Comparison of ENCODE assay signal across 8 mouse cellular contexts in the genomic region with DNA sequence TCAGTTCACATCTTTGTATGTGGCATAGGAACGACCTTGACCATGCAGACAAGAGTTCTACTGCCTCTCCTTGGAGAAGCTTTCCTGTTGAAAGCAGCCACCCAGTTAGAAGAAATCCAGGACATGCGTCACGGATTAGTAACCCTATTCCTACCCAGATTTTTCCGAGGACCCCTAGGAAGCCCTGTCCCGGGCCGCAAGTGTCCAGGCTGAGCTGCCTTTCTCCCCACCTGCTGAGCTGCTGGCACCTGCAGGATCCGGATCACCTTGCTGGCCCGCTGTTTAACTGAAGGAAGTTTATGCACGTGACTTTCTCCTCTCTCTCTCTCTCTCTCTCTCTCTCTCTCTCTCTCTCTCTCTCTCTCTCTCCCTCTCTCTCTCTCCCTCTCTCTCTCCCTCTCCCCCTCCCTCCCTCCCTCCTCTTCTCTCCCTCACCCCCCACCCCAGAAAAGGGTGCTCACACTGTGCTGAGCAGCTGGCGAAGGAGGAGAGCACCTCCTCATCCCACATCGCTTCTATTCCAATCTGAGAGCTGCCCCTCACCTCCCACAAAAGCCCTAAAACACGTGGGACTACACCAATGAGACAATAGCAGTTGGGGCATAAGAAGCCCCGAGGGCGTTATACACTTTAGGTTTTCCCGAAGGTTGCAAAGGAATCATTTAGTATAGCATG. TPM values are rescaled to one million over a fixed set of nuclear protein-coding genes. Genes with fewer than 3 reads are reported as not detected.
DNase-seq lines count a peak whose midpoint lies in the region; ATAC-seq lines count a peak whose summit lies in the region.

No protein-coding gene starts in this region.

- no peaks in the 10 kb centered on the region for H3K27me3 ChIP-seq in kidney, embryonic 14.5 days (ENCODE audit: control insufficient read depth, insufficient read depth, low read length)

- H3K27ac ChIP-seq in kidney, embryonic 14.5 days (ENCODE audit: low read depth, low read length): no peak overlapping the region
- H3K27ac ChIP-seq in macrophage: no peak overlapping the region

- H3K4me1 ChIP-seq in kidney, embryonic 14.5 days (ENCODE audit: control insufficient read depth, insufficient read depth, low read length): peaks cover 10% of the 10 kb centered on the region

- peak overlapping the region; percentile 99 for H3K4me2 ChIP-seq in kidney, embryonic 14.5 days (replicated peaks; ENCODE audit: low read depth, low read length)

- no peaks in the 10 kb centered on the region for H3K9me3 ChIP-seq in kidney, embryonic 14.5 days (ENCODE audit: control insufficient read depth, low read length)

- WGBS in kidney, embryonic 14.5 days: 2% methylated on average over 15 of the region's 15 CpGs
- 23% methylated on average over 15 of the region's 15 CpGs for WGBS in macrophage (ENCODE audit: missing documents)

- DNase-seq in adrenal gland, postnatal 25 days: peak; percentile 6
- no peak for DNase-seq in adrenal gland, adult 8-10 months
- peak; percentile 70 for DNase-seq in cerebellum, adult 9-11 months
- peak; percentile 13 for DNase-seq in heart, adult 8-10 months (ENCODE audit: low spot score)
- DNase-seq in thymus, adult 18-20 months: peak; percentile 9 to 46
- no peak for DNase-seq in MN1 (ENCODE audit: low spot score)

- peak; percentile 2; the same call in 1 of the 2 replicates for ATAC-seq in kidney, embryonic 14.5 days (ENCODE audit: low FRiP score, low TSS enrichment)

- no peaks in the 10 kb centered on the region for H3K36me3 ChIP-seq in kidney, embryonic 14.5 days (ENCODE audit: control insufficient read depth, insufficient read depth, low read length)
- no peaks in the 10 kb centered on the region for H3K36me3 ChIP-seq in macrophage (ENCODE audit: inconsistent target)

- H3K4me3 ChIP-seq in kidney, embryonic 14.5 days (ENCODE audit: low read length): peak overlapping the region; percentile 81
- peak overlapping the region; percentile 3; the same call in 1 of the 2 replicates for H3K4me3 ChIP-seq in macrophage (ENCODE audit: inconsistent target)

- H3K79me2 ChIP-seq in macrophage (ENCODE audit: inconsistent target): peaks cover 21% of the 10 kb centered on the region; the same call in 1 of the 2 replicates

- no peak overlapping the region for H3K9ac ChIP-seq in kidney, embryonic 14.5 days (ENCODE audit: low read depth, low read length)

RNA-seq across cellular contexts. Expression of gene Rragd, which starts 0.7 kb away (rescaled TPM):
- 7.3 and 10.8 TPM in 2 replicates for total RNA-seq in adrenal gland, postnatal 25 days (2021)
- 10 to 100 TPM; 10.2 to 16.4 (median 13.9) TPM for total RNA-seq in adrenal gland, adult 8-10 months (2022)
- total RNA-seq in heart, adult 8-10 months (2022): 100 to 1,000 TPM in 3 of 4 experiments, 10 to 100 TPM in 1; 92.6 to 118 (median 111) TPM
- polyA plus RNA-seq in kidney, embryonic 14.5 days (2014; fragmentation: Nextera tagmentation; extraction: Ambion mirVana): 14.5 and 21.1 TPM in 2 replicates
- 10 to 100 TPM in 13 of 26 experiments, 1 to 10 TPM in 13; 2.9 to 27.1 (median 9.6) TPM for total RNA-seq in macrophage (2018; cell fraction: chromatin; rRNA removed)
- 10 to 100 TPM; 16.6 to 79.6 (median 39.9) TPM for total RNA-seq in macrophage (2018; cell fraction: cytosol; rRNA removed)
- total RNA-seq in macrophage (2018; cell fraction: nucleus; rRNA removed): 10 to 100 TPM in 25 of 26 experiments, 1 to 10 TPM in 1; 9.9 to 46.9 (median 26.1) TPM
- 17.5 to 41.3 TPM (median 29.9 TPM) in 3 replicates for polyA plus RNA-seq in macrophage (2018)

RNA-seq across cellular contexts. Expression of gene Ankrd6, which starts 31.5 kb away (rescaled TPM):
- 2.4 and 4.8 TPM in 2 replicates for total RNA-seq in adrenal gland, postnatal 25 days (2021)
- total RNA-seq in adrenal gland, adult 8-10 months (2022): 10 to 100 TPM in 1 of 4 experiments, 1 to 10 TPM in 3; 2.8 to 10.6 (median 4.9) TPM
- 1 to 10 TPM; 4.0 to 6.2 (median 5.1) TPM for total RNA-seq in heart, adult 8-10 months (2022)
- polyA plus RNA-seq in kidney, embryonic 14.5 days (2014; fragmentation: Nextera tagmentation; extraction: Ambion mirVana): 7.1 and 14.3 TPM in 2 replicates
- under 1 TPM in 2 of 26 experiments, not detected in 24; 0.25 TPM for total RNA-seq in macrophage (2018; cell fraction: chromatin; rRNA removed)
- under 1 TPM in 6 of 26 experiments, not detected in 20; 0.03 to 0.05 (median 0.04) TPM for total RNA-seq in macrophage (2018; cell fraction: cytosol; rRNA removed)
- under 1 TPM in 1 of 26 experiments, not detected in 25; 0.18 TPM for total RNA-seq in macrophage (2018; cell fraction: nucleus; rRNA removed)
- 0.06 to 0.14 TPM in 2 of 3 replicates, not detected in the other for polyA plus RNA-seq in macrophage (2018)

RNA-seq across cellular contexts. Expression of gene Ube2j1, which starts 49.0 kb away (rescaled TPM):
- 59.8 and 61.4 TPM in 2 replicates for total RNA-seq in adrenal gland, postnatal 25 days (2021)
- total RNA-seq in adrenal gland, adult 8-10 months (2022): 10 to 100 TPM; 45.2 to 68.6 (median 63.7) TPM
- total RNA-seq in heart, adult 8-10 months (2022): 10 to 100 TPM; 35.4 to 40.8 (median 39.8) TPM
- polyA plus RNA-seq in kidney, embryonic 14.5 days (2014; fragmentation: Nextera tagmentation; extraction: Ambion mirVana): 34.4 and 43.6 TPM in 2 replicates
- 10 to 100 TPM in 24 of 26 experiments, 1 to 10 TPM in 2; 9.6 to 23.2 (median 16.4) TPM for total RNA-seq in macrophage (2018; cell fraction: chromatin; rRNA removed)
- total RNA-seq in macrophage (2018; cell fraction: cytosol; rRNA removed): 10 to 100 TPM; 33.2 to 51.6 (median 44.6) TPM
- 10 to 100 TPM; 16.6 to 44.6 (median 23.2) TPM for total RNA-seq in macrophage (2018; cell fraction: nucleus; rRNA removed)
- polyA plus RNA-seq in macrophage (2018): 35.4 to 52.2 TPM (median 51.3 TPM) in 3 replicates

Comparison
In these comparisons a context has a peak if more than half of its experiments do, and no peak if none do; other contexts are left out.
1. DNase-seq: peak in adrenal gland, postnatal 25 days (single experiment), cerebellum, adult 9-11 months (single experiment), heart, adult 8-10 months (single experiment) and thymus, adult 18-20 months (2 of 2); none in adrenal gland, adult 8-10 months (single experiment) and MN1 (single experiment).